Mouse (Mus musculus): ENCODE measurements at regions not wholly inside any gene's neighbourhood (a gene's known extent, or its start where the extent isn't known, plus 50 kb on each side); places are given as distances from the start of the nearest gene placed in this dataset.

DNA sequence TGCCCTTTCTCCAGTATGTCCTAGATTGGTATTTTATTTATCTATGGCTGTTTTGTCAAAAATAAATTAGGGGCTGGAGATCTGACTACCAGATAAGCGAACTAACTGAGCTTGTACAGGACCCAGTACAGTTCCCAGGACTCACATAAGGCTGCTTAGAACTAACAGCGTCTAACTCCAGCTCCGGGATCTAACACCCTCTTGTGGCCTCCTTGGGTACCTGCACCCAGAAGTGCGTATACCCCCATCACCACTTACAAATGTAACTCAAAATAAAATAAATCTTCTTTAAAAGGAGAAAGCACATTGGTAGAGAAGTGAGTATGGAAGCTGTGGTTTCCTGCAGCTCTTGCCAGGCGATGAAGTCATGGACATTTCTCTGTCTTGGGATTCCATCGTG lies 82.9 kb downstream of the Gm4791 start:
- 96% methylated on average over 6 of the region's 6 CpGs for WGBS
- H3K27me3 ChIP-seq (replicated peaks) = 0 out of 2 replicates have a peak, but pooled peaks cover 3% of the 10 kb centered on the region
- no peak for ATAC-seq (ENCODE audit: low FRiP score)
- no peaks in the 10 kb centered on the region for H3K9me3 ChIP-seq (replicated peaks)
- H3K4me2 ChIP-seq = no peak overlapping the region
- no peak overlapping the region for H3K9ac ChIP-seq (replicated peaks)
- H3K36me3 ChIP-seq = no peaks in the 10 kb centered on the region
- H3K4me3 ChIP-seq (replicated peaks) = no peak overlapping the region
- 0 out of 2 replicates have a peak, but pooled peaks cover 6% of the 10 kb centered on the region for H3K4me1 ChIP-seq
- no peak overlapping the region for H3K27ac ChIP-seq (replicated peaks)

DNA sequence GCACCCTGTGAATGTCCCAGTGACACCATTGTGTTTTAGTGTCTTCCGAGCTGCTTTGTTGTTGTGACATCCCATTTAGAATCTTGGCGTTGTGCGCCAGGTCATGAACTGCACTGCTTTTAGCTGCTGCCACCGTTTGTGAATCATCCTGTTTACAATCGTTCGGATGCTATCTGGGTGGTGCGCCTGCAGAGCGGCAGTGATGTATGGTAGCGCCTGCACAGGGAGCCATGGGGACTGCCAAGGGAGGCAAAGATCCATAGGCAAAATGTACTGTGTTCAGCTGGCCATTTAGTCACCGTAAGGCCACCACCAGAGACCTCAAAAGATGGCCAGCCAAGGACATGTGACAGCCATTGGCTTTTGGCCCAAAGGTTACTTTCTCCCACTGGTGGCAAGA lies 93.3 kb downstream of the Gm4791 start:
- WGBS = 35% methylated on average over 10 of the region's 10 CpGs
- no peaks in the 10 kb centered on the region for H3K27me3 ChIP-seq (replicated peaks)
- no peak overlapping the region for H3K27ac ChIP-seq (replicated peaks)
- no peaks in the 10 kb centered on the region for H3K9me3 ChIP-seq (replicated peaks)
- no peak overlapping the region for H3K4me2 ChIP-seq
- H3K36me3 ChIP-seq = no peaks in the 10 kb centered on the region
- ATAC-seq (ENCODE audit: low FRiP score) = no peak
- peaks cover 5% of the 10 kb centered on the region for H3K4me1 ChIP-seq
- H3K4me3 ChIP-seq (replicated peaks) = no peak overlapping the region
- H3K9ac ChIP-seq (replicated peaks) = no peak overlapping the region

GRCm38 (mm10) chr9:47095656-47096055 lies 97.1 kb downstream of the Gm4791 start:
- Histone ChIP-seq H3K27me3 (replicated peaks) (0 out of 2 replicates have a peak, but pooled peaks cover 4% of the 10 kb centered on the region), H3K27ac (replicated peaks) (no peak overlapping the region), H3K9me3 (replicated peaks) (no peaks in the 10 kb centered on the region), H3K4me2 (no peak overlapping the region), H3K4me3 (replicated peaks) (no peak overlapping the region), H3K36me3 (no peaks in the 10 kb centered on the region), H3K4me1 (peaks cover 5% of the 10 kb centered on the region), H3K9ac (replicated peaks) (no peak overlapping the region)
- no peak for ATAC-seq (ENCODE audit: low FRiP score)
- WGBS = 76% methylated on average over 4 of the region's 4 CpGs

DNA sequence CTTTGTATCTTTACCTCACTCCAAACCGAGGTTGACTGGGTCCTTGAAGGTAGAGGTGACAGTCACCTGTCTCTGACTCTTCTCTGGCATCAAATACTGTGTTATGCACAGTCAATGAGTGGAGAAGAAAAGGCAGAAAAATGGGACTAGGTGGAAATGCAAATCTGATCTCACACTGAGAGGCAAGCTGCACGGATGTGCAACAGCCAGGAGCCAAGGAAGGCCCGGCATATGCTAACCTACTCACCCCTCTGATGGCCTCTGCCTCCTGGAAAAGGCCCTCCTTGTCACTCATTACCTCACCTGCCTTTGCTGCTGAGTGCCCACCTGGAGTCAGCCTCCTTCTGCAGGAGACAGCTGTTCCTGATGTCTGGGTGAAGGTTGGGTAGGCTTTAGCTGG lies 104.8 kb downstream of the Gm4791 start:
- no peak for ATAC-seq (ENCODE audit: low FRiP score)
- Histone ChIP-seq H3K4me1 (peaks cover 5% of the 10 kb centered on the region; the same call in 1 of the 2 replicates), H3K27me3 (replicated peaks) (0 out of 2 replicates have a peak, but pooled peaks cover 4% of the 10 kb centered on the region), H3K36me3 (no peaks in the 10 kb centered on the region), H3K4me3 (replicated peaks) (no peak overlapping the region), H3K4me2 (no peak overlapping the region), H3K27ac (replicated peaks) (no peak overlapping the region), H3K9me3 (replicated peaks) (no peaks in the 10 kb centered on the region), H3K9ac (replicated peaks) (no peak overlapping the region)
- WGBS = 75% methylated on average over 3 of the region's 3 CpGs

DNA sequence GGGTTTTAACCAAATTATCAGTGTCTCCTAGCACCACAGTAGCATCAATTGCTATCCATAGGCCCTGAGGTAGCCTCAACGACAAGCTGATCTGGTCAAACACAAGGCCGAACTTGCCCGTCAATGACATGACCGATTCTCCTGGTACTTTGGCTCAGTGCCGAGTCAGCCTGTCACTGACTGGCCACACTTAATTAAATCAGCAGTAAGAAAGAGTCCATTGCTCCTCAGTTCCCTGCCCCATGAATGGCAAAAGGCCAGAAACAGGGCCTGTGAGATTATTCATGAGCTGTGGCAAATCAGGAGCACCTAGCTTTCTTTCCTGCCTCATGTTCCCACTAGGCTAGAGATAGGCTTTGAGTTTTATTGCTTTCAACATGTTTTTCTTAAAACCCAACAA lies 105.4 kb downstream of the Gm4791 start:
- Histone ChIP-seq H3K27ac (replicated peaks) (no peak overlapping the region), H3K4me1 (peaks cover 7% of the 10 kb centered on the region; the same call in 1 of the 2 replicates), H3K9ac (replicated peaks) (no peak overlapping the region), H3K4me3 (replicated peaks) (no peak overlapping the region), H3K27me3 (replicated peaks) (0 out of 2 replicates have a peak, but pooled peaks cover 2% of the 10 kb centered on the region), H3K4me2 (no peak overlapping the region), H3K36me3 (no peaks in the 10 kb centered on the region), H3K9me3 (replicated peaks) (no peaks in the 10 kb centered on the region)
- WGBS = 41% methylated on average over 5 of the region's 5 CpGs
- no peak for ATAC-seq (ENCODE audit: low FRiP score)

DNA sequence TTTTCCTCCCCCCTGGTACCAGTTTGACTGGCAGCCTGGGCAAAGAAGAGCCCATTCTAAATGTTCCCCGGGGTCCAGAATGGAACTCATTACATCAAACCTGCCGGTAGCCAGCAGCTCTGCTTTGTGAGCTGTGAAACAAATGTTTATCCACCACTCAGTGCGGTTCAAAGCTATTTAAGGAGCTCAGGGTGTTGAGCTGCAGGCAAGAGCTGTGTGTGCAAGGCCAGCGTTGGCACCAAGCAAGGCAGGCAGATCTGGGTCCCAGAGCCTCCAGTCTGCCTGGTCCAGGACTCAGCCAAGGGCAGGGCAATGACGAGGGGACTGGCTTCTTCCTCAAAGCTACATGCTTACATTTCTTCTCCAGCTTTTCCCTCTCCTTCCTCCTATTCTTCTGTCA lies 109.6 kb downstream of the Gm4791 start:
- H3K4me1 ChIP-seq = peaks cover 7% of the 10 kb centered on the region; the same call in 1 of the 2 replicates
- WGBS = 39% methylated on average over 5 of the region's 5 CpGs
- no peak overlapping the region for H3K9ac ChIP-seq (replicated peaks)
- no peak for ATAC-seq (ENCODE audit: low FRiP score)
- H3K36me3 ChIP-seq = no peaks in the 10 kb centered on the region
- H3K4me3 ChIP-seq (replicated peaks) = no peak overlapping the region
- no peak overlapping the region for H3K27ac ChIP-seq (replicated peaks)
- H3K4me2 ChIP-seq = no peak overlapping the region
- no peaks in the 10 kb centered on the region for H3K9me3 ChIP-seq (replicated peaks)
- no peaks in the 10 kb centered on the region for H3K27me3 ChIP-seq (replicated peaks)

DNA sequence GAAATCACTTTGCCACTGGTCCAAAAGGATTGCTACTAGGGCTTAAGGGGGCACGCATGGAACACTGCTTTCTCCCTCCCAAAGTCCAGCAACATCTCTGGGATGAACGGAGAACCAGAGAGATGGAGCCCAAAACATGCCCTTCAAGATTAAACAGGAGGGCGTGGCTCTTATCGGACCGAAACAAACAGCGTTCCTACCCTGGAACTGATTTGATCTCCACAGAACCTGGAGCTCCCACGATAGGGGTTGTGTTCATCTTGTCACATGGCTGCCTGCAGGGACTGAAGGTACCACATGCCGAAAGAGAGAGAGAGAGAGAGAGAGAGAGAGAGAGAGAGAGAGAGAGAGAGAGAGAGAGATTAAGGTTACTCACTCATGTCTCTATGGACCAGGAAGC lies 120.7 kb downstream of the Gm4791 start:
- no peak overlapping the region for H3K27ac ChIP-seq (replicated peaks)
- H3K9ac ChIP-seq (replicated peaks) = no peak overlapping the region
- ATAC-seq (ENCODE audit: low FRiP score) = no peak
- 78% methylated on average over 8 of the region's 8 CpGs for WGBS
- no peak overlapping the region for H3K4me3 ChIP-seq (replicated peaks)
- no peaks in the 10 kb centered on the region for H3K4me1 ChIP-seq
- H3K36me3 ChIP-seq = no peaks in the 10 kb centered on the region
- no peaks in the 10 kb centered on the region for H3K9me3 ChIP-seq (replicated peaks)
- no peaks in the 10 kb centered on the region for H3K27me3 ChIP-seq (replicated peaks)
- H3K4me2 ChIP-seq = no peak overlapping the region

DNA sequence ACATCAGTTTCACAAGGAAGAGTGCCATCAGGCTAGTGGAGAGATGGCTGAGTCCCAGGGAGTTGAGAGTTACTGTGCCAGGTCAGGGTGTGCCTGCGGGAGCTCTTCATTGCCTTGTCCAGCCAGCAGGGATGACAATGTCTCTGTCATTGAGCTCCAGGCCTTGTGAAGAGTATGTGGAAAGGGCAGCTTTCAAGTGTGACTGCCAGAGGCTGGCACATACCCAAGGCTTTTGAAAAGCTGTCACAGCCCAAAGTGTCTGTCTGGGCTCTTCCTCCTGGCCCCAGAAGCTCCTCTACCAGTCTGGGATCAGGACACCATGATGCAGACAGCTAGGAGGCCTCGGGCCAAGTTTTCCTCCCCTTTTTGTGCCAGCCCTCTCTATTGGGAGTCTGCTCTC lies 124.6 kb downstream of the Gm4791 start:
- Histone ChIP-seq H3K4me2 (no peak overlapping the region), H3K9ac (replicated peaks) (no peak overlapping the region), H3K4me3 (replicated peaks) (no peak overlapping the region), H3K27me3 (replicated peaks) (no peaks in the 10 kb centered on the region), H3K27ac (replicated peaks) (no peak overlapping the region), H3K36me3 (no peaks in the 10 kb centered on the region), H3K4me1 (0 out of 2 replicates have a peak, but pooled peaks cover 3% of the 10 kb centered on the region), H3K9me3 (replicated peaks) (no peaks in the 10 kb centered on the region)
- ATAC-seq (ENCODE audit: low FRiP score) = no peak
- 84% methylated on average over 2 of the region's 2 CpGs for WGBS

GRCm38 (mm10) chr9:47125517-47125916 lies 127.0 kb downstream of the Gm4791 start:
- Histone ChIP-seq H3K36me3 (no peaks in the 10 kb centered on the region), H3K27ac (replicated peaks) (no peak overlapping the region), H3K4me2 (no peak overlapping the region), H3K4me1 (0 out of 2 replicates have a peak, but pooled peaks cover 3% of the 10 kb centered on the region), H3K4me3 (replicated peaks) (no peak overlapping the region), H3K9ac (replicated peaks) (no peak overlapping the region), H3K27me3 (replicated peaks) (no peaks in the 10 kb centered on the region), H3K9me3 (replicated peaks) (no peaks in the 10 kb centered on the region)
- ATAC-seq (ENCODE audit: low FRiP score) = no peak
- 82% methylated on average over 3 of the region's 3 CpGs for WGBS

DNA sequence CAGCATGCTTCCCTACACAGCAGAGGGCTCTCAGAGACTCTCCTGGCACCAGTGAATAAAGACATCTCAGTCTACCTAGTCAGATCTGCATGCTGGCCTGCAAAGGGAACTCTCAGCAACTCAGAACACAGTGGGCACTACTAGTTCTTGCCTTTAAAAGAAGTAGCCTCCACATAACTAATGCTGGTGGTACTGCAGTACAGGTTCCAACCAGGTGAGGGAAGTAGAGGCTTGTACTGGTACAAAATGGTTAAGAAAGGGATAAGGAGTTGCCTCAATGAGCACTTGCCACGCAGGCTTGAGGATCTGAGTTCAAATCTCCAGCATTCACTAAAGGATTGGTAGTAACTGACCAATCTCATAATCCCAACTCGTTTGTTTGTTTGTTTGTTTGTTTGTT lies 127.7 kb downstream of the Gm4791 start:
- 69% methylated on average over 2 of the region's 2 CpGs for WGBS
- H3K4me1 ChIP-seq = 0 out of 2 replicates have a peak, but pooled peaks cover 3% of the 10 kb centered on the region
- H3K9me3 ChIP-seq (replicated peaks) = no peaks in the 10 kb centered on the region
- no peak overlapping the region for H3K4me2 ChIP-seq
- ATAC-seq (ENCODE audit: low FRiP score) = no peak
- no peaks in the 10 kb centered on the region for H3K27me3 ChIP-seq (replicated peaks)
- H3K27ac ChIP-seq (replicated peaks) = no peak overlapping the region
- H3K36me3 ChIP-seq = no peaks in the 10 kb centered on the region
- no peak overlapping the region for H3K4me3 ChIP-seq (replicated peaks)
- H3K9ac ChIP-seq (replicated peaks) = no peak overlapping the region

DNA sequence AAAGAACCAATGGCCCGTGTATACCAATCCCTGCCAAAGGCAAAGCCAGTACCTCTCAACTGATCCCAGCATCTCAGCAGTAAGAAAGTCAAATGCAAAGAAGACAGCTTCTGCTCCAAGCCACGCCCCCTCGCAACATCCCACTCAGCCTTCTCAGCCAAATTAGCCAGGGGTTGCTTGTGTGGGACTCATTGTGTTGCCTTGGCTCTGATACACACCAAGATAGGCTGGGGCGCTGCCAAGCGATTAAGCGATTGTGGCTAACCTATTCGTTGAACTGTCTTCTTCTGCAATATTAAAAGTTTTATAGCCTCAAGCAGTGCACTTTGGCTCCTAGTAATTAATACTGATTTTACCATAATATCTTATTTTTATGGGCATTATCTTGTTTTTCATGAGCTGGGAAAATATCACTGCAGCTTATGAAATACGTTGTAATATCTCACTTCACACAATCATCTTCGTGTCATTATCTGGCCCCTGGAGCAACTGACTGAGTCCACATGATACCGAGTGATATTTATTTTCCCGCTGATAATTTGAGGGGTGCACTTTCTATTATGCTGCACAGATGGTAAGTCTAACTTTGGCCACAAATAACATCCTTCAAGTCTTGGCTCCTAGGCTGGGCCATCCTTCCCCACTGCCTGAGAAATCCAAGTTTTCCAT lies 129.3 kb downstream of the Gm4791 start:
- Histone ChIP-seq H3K27ac (replicated peaks) (no peak overlapping the region), H3K4me1 (0 out of 2 replicates have a peak, but pooled peaks cover 3% of the 10 kb centered on the region)
- 74% methylated on average over 11 of the region's 11 CpGs for WGBS

DNA sequence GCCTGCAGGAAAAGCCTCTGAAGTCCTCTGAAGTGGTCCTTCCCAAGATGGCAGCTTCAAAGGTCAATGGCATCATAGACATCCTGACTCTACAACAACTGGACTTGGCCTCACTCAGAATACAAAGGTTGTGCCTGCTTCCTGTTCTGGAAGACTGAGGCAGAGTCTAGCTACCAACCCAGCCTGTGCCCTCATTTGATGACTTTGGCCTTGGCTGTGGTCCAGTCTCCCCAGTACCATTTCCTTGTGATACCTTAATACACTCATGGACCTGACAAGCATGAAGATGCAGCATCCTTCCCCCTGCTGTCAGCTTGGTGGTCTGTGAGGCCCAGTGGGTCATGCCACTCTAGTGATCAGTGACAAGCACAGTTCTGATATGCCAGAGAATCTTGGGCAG lies 130.6 kb downstream of the Gm4791 start:
- no peak for ATAC-seq (ENCODE audit: low FRiP score)
- H3K36me3 ChIP-seq = no peaks in the 10 kb centered on the region
- H3K4me1 ChIP-seq = 0 out of 2 replicates have a peak, but pooled peaks cover 3% of the 10 kb centered on the region
- no peak overlapping the region for H3K27ac ChIP-seq (replicated peaks)
- no peak overlapping the region for H3K9ac ChIP-seq (replicated peaks)
- H3K27me3 ChIP-seq (replicated peaks) = no peaks in the 10 kb centered on the region
- H3K4me3 ChIP-seq (replicated peaks) = no peak overlapping the region
- H3K4me2 ChIP-seq = no peak overlapping the region
- H3K9me3 ChIP-seq (replicated peaks) = no peaks in the 10 kb centered on the region

More for the DNA sequence above, 129.3 kb downstream of the Gm4791 start:
- no peak for ATAC-seq (ENCODE audit: low FRiP score)
- no peak overlapping the region for H3K9ac ChIP-seq (replicated peaks)
- no peaks in the 10 kb centered on the region for H3K9me3 ChIP-seq (replicated peaks)
- H3K27me3 ChIP-seq (replicated peaks) = no peaks in the 10 kb centered on the region
- no peak overlapping the region for H3K4me2 ChIP-seq
- H3K36me3 ChIP-seq = no peaks in the 10 kb centered on the region
- H3K4me3 ChIP-seq (replicated peaks) = no peak overlapping the region
